Mouse (Mus musculus) thymus, postnatal 14 days (tissue): ENCODE results near the gene Ltb4r1.

Experiments used
- DNase-seq: peaks from one replicate; pipeline ENCODE4 v3.0.0; 2021

Gene Ltb4r1

DNA sequence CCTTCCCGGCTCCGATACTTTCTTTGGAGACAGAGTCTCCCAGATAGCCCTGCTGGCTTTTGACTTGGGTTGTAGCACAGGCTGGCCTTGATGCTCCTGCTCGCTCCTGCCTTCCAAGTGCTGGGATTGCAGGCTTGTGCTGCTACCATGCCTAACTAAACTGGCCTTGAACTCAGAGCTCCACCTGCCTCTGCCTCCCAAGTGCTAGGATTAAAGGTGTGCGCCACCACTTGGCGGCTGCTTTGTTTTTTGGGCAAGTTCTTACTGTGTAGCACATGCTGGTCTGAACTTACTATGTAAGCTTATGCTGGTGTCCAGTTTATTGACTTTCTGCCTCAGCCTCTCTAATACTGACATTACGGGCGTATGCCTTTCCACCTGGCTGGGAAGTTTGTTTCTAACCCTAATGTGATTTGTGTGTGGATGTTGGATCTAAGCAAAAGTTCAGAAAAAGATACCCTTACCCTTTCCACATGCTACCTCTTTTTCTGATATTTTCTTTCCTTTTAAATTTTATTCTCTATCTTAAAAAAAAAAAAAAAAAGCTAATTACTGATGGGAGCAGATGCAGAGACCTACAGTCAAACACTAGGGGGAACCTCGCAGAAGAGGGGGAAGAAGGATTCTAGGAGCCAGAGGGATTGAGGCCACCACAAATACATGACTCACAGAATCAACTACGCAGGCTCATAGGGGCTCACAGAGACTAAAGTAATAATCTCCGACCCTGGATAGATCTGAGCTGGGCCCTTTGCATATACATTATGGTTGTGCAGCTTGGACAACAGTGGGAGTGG lies 18.5 kb upstream of the Ltb4r1 start:
- DNase-seq = peak; percentile 15

DNA sequence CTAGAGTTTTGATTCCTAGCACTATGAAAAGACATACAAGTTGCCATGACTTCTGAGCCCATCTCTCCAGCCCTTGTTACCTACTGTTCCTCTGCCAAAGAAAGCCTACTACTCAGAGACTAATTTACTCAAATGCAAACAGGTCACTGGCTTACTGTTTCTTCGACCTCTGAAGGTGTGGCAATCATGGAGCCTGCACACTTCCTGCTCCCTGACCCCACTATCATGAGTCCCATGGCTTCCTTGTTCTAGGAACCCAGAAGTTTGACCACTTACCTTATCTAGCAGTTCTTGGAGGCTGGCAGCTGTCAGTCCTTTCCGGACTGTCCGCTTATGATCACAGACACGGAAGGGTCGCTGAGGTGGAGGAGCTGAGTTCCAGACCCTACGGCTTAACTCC lies 8.2 kb upstream of the Ltb4r1 start:
- DNase-seq = no peak

DNA sequence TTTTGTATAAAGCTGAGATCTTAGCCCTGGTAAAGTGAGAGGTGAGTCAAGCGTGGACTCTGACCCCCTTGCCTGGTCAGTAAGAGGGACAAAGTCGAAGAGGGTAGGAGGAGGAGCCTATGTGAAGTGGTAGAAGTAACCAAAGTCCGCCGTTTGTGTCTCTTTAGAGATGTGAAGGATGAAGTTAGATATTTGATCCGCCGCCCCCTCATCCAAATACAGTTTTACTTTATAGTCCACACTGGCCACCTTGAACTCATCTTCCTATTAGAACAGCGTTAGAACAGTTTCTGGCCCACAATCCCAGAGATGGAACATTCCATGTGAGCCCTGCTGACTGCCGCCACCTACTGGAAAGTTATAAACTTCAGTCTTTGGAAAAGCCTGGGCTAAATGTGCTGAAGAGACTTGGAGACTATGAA lies 7.4 kb upstream of the Ltb4r1 start, which contains the start of gene Cideb:
TSS of gene Cideb (minus strand) at position 96 of the 422 bp plus-strand sequence.
- DNase-seq = no peak

DNA sequence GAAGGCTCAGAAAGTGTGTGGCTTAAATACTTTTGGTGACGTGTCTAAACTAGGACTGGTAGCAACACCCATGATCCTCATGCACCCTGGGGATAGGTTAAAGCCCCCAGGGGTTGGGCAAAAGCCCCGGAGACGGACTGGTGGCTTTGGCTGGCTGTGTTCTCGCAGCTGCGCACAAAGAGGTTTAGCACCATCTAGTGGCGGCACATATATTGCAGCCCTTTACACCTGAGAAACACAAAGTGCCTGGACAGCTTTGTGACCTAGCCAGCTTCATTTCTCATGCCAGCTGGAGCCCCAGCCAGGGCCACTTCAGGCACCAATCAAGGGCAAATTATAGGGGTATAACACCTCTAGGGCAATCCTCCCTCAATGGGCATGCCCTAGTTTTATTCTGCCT lies 5.6 kb upstream of the Ltb4r1 start:
- DNase-seq = peak; percentile 86

DNA sequence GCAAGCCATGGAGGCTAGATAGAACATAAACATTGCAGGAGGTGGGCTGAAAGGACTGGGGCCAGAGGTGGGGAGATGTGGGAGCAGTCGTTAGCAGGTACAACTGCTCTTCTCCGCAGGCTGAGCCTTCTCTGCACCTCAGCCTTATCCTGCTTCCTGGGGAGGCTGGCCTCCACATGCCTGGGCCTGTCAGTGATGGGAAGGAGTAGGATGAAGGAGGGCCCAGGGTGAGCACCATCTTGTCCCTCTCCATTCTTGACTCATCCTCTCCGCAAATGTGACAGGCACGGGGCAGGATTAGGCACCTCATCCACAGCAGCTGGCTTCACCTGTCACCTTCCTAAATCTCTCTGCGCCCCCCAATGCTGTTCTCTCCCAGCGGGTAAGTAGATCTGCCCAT lies 4.6 kb upstream of the Ltb4r1 start, which contains the start of gene Ltb4r2:
TSS of gene Ltb4r2 (plus strand) at position 266 of the 400 bp plus-strand sequence.
- DNase-seq = no peak

DNA sequence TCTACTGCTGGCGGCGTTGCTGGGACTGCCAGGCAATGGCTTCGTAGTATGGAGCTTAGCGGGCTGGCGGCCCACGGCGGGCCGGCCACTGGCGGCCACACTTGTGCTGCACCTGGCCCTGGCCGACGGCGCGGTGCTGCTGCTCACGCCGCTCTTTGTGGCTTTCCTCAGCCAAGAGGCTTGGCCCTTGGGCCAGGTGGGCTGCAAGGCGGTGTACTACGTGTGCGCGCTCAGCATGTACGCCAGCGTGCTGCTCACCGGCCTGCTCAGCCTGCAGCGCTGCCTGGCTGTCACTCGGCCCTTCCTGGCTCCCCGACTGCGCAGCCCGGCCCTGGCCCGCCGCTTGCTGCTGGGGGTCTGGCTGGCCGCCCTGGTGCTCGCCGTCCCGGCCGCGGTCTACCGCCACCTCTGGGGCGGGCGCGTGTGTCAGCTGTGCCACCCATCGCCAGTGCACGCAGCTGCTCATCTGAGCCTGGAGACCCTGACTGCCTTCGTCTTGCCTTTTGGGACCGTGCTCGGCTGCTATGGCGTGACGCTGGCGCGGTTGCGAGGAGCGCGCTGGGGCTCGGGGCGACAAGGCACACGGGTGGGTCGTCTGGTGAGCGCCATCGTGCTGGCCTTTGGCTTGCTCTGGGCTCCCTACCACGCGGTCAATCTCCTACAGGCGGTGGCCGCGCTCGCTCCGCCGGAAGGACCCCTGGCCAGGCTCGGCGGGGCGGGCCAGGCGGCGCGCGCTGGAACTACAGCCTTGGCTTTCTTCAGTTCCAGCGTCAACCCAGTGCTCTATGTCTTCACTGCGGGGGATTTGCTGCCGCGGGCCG lies 3.6 kb upstream of the Ltb4r1 start:
- peak; percentile 42 for DNase-seq

DNA sequence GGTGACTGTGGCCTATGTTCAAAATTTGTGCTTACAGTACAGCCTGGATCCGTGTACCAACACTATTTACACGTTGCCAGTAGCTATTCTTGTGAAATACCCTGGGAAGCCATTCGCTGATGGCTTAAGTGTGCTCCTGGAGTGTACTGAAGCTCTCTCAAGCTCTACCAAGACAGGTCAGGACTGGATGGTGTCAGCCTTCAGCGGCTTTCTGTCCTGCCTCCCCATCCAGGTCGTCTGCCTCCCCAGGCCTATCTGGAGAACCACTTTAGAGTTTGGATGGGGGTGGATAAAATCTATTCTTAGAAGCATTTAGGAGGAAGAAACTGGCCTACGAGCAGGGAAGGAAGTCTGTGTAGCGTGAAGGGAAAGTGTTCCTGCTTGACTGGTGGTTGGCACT lies 2.6 kb upstream of the Ltb4r1 start:
- DNase-seq = no peak

DNA sequence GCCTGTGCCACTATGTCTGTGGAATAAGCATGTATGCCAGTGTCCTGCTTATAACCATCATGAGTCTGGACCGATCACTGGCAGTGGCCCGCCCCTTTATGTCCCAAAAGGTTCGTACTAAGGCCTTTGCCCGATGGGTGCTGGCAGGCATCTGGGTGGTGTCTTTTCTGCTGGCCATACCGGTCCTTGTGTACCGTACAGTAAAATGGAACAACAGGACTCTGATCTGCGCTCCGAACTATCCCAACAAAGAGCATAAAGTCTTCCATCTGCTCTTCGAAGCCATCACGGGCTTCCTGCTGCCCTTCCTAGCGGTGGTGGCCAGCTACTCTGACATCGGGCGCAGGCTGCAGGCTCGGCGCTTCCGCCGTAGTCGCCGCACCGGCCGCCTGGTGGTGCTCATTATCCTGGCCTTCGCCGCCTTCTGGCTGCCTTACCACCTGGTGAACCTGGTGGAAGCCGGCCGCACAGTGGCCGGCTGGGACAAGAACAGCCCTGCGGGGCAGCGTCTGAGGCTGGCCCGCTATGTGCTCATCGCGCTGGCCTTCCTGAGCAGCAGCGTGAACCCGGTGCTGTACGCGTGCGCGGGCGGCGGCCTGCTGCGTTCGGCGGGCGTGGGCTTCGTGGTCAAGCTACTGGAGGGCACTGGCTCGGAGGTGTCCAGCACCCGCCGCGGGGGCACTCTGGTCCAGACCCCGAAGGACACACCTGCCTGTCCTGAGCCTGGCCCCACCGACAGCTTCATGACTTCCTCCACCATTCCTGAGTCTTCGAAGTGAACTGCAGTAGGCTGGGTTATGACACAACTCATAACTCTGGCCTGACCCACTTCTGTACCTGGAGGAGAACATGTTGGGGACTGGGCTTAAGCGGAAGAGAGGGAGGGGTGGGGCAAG lies 2.0 kb downstream of the Ltb4r1 start:
- DNase-seq = peak; percentile 19

DNA sequence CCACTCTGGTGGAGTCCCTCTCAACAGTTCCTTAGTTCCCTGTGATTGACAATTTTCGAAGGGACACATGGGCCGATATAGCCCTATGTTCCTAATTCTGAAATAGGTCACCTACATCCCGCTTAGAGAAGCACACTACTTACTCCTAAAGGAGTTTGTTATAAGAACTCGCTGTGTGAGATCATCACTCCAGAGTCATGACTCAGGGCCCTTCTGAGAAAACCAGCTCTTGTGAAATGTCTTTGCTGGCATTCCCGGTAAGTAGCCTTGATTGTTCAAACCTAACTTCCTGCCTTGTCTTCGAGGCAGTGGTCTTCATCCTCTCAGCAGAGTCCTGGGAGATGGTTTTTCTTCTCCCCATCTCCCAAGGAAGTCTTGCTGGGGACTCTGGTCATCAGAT lies 2.8 kb downstream of the Ltb4r1 start:
- DNase-seq = no peak

DNA sequence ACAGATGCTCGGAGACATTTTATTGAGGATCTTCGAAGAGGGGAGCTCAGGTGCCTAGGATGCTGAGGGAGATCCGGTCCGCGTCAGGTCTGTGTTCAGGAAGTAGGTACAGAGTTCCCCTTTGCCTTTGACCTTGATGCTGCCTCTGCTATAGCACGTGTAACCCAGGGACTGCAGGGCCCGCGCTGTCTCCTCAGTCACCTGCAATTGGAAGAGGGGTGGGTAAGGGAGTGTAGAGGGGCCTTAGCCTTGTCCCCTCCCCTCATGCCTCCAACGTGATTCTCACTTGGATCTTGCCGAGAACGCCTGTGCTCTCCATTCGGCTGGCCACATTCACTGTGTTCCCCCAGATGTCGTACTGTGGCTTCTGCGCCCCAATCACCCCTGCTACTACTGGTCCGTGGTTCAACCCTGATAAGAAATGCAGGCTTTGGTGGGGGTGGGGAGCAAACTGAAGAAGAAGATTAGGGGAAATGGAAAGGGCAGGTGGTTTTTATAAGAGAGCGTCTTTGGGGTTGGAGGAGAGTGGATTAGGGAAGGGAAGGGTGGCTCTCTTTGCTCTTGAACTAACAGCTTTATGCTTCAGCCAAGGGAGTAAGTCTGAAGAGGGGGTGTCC lies 3.4 kb downstream of the Ltb4r1 start:
- no peak for DNase-seq

DNA sequence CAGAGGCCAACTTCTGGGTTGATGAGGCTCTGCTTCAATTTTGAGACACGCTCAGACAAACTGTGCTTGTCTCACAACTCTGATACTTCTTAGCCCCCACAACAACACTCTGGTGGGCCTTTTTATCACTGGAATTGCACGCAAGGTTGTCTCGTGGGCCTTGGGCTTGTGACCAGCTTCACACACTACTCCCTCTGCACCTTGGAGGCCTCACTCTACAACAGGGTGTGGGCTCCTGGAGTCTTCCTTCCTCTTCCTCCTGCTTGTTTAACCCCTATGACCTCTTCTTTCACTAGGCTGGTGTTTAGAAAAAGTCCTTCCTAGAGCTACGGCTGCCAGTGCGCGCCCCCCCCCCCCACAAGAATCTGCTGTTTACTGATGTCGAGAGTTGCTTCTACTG lies 10.9 kb downstream of the Ltb4r1 start:
- DNase-seq = no peak

DNA sequence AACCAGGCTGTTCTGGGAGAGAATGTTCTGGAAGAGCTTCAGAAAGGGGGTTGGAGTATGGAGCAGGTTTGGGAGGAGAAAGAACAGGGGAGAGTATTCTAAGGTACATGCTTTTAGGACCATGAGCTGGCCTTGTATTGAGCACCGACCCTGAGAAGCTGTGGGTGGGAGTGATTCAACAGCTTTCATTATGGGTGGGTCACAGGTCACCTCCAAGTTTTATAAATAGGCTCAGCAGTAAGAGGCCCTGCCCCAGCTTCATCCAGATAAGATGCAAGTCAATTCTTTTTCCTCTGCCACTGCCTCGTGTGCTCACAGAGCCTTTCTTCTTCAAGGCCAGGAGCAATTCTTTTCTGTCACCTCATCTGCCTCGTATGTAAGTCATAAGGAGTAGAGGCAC lies 11.4 kb downstream of the Ltb4r1 start:
- no peak for DNase-seq

DNA sequence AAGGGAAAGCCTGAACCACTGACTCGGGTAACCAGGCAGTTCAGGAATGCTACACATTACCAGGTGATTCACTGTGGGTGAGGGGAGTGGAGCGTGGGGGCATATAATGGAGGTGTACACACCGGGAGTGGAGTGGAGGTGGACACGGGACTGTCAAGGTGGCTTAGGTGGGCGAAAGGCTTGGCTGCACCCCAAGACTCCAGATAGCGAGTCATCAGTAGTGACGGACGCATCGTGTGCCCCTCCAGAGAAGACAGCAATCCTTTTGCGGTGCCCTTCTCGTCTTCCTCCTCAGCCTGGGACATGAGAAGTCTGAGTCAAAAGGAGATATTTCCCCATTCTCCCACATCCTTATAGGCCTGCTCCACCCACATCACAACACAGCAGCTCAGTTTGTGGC lies 12.0 kb downstream of the Ltb4r1 start:
- peak; percentile 1 for DNase-seq

DNA sequence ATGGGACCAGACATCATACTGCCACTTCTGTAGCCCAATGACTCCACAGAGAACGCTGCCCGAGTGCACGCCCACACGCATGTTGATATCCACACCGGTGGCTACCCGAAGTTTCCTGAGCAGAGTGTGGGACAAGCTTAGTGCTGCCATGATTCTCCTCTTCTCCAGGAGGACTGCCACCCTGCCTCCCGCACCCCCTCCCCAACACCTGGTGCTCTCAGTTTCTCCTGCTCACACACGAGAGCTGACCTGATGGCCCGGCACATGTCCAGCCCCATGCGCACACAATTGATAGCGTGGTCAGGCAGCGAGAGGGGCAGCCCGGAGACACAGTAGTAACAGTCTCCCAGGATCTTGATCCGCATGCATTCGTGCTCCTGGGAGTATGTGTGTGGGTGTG lies 12.9 kb downstream of the Ltb4r1 start:
- peak; percentile 1 for DNase-seq

DNA sequence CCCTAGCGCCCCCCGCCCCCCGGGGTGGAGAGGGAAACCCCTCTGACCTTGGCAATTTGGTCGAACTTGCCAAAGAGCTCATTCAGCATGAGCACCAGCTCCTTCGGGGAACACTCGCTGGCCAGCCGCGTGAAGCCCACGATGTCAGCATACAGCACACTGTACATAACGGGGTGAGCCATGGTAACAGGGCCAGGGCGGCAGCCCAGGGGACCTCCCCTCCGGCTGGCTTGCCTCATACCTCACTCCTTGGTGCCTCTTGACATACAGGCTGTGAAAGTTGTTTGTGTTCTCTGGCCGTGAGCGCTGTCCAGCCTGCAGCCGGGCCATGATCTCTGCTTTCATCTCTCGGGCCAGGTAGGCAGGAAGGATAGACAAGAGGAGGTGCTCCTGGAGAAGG lies 13.9 kb downstream of the Ltb4r1 start:
- peak; percentile 1 for DNase-seq

DNA sequence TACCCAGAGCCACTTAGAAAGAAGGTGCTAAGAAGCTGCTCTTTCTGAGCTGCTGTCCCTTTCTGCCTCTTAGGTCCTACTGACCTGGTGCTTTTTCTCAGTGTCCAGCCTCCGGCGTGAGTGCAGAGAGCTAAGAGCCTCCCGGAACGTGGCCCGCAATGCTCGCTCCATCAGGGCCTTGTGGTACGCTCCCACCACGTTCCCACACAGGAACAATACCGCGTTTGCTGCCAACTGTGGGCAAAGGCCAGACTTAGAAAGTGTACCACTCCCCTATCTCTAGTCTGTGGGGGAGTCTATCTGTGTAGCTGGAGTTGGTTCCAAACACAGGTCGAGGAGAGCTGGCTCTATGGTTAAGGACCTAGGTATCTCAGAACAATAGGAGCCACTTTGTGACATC lies 15.0 kb downstream of the Ltb4r1 start:
- peak; percentile 2 for DNase-seq

DNA sequence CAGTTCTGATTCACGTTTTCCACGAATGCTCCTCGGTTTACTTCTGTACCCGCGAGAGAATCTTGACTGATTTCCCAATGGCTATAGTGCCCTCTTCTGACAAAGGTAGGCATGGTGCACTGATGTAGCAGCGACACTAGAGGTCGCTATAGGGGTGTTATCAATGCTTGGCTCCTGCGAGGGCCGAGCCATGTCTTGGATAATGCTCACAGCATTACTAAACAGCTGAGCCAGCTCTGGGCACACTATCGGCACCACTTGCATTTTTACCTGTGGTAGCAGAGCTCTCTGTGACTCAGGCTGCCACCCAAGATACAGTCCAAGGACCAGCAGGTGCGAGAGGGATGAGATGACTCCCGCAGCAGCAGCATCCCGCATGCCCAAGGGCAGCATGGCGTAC lies 15.5 kb downstream of the Ltb4r1 start:
- peak; percentile 59 for DNase-seq

DNA sequence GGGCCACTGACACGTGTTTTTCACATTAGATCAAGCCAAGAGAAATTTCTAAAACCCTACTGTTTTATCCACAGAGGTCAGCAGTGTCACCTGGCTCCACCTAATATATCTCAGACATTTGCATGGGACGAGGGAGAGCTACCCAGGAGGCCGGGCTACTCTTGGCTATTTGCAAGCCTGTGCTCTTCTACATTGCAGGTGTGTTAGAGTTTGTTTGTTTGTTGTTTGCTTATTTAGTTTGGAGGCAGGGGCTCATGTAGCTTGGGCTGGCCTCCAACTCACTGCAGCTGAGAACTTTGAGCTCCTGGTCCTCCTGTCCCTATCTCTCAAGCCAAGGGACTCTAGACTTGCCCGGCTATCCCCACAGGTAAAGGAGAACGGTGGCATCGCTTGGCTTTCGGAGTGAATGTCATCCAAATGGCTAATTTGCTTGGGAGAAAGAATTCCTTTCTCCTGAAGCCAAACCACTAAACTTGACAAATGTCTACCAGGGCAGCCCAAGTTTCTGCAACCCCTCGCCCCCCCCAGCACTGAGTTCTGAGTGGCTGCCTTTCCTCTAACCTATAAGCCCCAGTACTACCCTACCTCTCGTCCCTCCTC lies 16.7 kb downstream of the Ltb4r1 start:
- peak; percentile 1 for DNase-seq

DNA sequence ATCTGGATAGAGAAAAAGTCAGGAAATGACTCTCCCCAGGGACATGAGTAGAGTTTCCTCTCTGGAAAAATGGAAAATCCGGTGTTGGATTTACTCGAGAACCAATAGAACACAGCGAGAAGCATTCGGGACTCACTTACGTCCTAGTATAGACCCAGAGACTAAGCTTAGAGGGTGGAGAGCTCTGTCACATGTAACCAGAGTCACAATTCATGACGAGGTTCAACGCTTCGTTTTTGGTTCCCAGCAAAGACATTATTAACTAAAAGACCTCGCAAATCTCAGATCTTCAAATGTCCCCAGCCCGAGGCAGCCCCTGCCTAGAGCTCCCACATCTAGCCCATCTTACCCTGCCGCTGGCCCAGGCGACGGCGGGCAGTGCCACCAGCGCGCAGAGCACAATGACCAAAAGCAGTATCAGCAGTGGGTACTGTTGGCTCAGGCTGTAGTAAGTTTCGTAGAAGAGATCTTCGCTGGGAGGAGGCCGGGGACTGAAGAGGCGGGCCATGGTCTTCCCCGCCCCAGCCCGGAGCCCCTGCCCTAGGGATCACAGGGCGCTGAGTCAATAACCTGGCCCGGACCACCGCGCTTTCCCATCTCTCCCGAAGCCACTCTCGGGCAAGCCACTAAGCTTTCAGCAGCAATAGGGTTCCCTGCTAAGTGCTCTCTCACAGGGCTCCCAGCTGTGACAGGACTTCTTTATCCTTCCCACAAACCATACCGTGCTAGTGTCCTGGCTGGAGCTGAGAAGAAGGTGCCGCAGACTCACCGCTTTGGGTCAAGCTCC lies 17.6 kb downstream of the Ltb4r1 start:
- peak; percentile 2 for DNase-seq

DNA sequence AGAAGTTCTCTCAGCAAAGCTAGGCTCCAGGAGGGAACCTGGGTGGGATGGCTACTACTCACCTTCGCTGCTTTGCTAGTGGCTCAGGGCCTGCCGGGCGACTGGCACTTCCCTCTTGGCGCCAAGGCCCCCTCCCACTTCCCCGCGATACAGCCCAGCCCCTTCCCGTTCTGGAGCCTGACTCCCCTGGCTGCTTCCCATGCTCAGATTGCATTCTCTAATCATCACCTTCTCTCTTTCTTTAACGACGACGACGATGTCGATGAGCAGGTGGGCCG lies 18.1 kb downstream of the Ltb4r1 start, which contains the start of gene Adcy4:
TSS of gene Adcy4 (minus strand) at position 138 of the 278 bp plus-strand sequence.
- DNase-seq = peak; percentile 2

DNA sequence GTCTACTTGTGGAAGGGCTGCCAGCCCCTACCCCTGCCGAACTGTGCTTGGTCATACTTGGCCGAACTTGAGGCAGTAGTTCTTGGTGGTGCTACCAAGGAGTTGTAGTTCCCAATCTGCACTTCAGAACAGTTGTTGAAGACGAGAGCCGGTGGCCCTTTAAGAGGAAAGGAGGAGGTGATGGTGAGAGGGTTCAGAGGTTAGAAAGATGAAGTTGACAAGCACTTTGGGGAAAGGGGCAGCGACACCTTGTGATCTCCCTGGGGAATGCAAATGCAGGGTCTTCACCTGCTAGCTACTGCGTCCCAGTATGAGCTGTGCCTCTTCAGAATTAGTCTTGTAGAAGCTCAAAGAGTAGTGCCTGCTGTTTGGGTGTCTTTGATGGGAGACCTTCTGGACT lies 19.4 kb downstream of the Ltb4r1 start:
- peak; percentile 52 for DNase-seq
